Mouse (Mus musculus): ENCODE measurements around the gene Lsm14a.

Lsm14a gene

GRCm38 (mm10) chr7:34393215-34393614 is at the start of gene Lsm14a:
Gene Lsm14a, minus strand, starts transcription at chr7:34393315.
- no peak for DNase-seq (ENCODE audit: low spot score)

DNA sequence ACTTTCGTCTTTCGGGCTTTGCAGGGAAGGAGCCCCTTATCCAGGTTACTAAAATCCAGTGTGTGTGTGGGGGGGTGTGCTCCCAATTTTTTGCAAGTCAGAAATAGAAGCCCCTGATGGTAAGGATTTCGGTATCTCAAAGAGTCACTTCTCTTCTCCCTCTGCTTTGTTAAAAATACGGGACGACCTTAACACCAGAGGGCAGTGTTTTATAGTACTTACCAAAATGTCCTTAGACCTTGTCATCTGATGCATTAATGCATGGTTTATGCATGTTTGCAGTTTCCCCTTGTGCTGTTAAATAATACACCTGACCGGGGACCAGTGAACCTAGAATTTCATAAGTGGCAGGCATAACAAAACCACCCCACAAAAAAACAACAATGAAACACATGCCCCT is 45.8 kb upstream of the Lsm14a start:
- no peak for DNase-seq (ENCODE audit: low spot score)

- no peak for DNase-seq (ENCODE audit: low spot score)
Measured at GRCm38 (mm10) chr7:34433597-34433996, 40.5 kb upstream of the Lsm14a start.

DNA sequence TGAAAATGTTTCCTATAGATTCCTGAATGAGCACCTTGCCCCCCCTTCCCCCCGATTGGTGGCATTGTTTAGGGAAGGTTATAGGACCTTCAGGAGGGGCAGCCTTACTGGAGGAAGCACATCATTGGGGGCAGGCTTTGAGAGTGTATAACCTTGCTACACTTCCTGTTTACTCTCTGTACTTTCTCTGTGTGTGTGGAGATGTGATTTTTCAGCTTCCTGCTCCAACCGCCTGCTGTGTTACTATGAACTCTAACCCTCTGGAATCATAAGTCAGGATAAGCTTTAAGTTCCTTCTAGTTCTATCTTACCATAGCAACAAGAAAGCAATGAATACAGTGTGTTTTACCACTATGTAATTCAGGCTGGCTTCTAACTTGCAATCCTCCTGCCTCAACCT is 28.1 kb upstream of the Lsm14a start:
- DNase-seq (ENCODE audit: low spot score), result no peak

GRCm38 (mm10) chr7:34407492-34407891 is 14.4 kb upstream of the Lsm14a start:
- DNase-seq (ENCODE audit: low spot score), result peak; percentile 35

DNA sequence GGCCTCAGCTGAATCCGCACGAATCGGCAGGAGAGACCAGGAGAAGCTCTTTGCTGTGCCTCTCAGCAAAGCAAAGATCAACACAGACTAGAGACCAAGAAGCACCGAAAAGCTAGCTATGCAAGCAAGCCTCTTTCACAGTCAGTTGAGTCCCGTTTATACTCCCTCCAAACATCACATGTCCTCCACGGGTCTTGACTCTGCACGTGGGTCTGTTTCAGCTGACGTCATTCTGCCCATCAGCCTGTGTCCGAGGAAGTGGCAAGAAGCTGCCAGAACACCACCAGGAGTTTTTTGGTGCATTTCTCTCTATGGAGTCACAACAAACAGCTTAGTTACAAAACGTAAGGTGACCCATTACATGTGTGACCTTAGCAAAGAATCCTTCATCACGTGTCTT is 10.8 kb upstream of the Lsm14a start:
- no peak for DNase-seq (ENCODE audit: low spot score)

DNA sequence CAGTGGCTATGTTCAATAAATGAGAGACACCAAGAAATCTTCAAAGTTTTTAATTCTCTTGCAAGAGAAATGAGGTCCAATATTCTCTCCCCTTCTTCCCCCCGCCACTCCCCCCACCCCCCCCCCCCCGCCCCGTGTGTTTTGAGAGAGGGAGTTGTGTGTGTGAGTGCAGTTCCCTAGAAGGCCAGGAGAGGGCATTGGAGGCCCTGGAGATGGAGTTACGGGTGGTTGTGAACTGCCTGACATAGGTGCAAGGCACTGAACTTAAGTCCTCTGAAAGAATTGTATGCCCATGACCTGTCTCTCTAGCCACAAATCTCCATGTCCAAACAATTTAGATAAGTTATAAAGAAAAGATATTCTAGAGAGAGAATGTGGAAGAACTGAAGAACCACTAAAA is 7.0 kb upstream of the Lsm14a start:
- peak; percentile 34 for DNase-seq (ENCODE audit: low spot score)

- DNase-seq (ENCODE audit: low spot score), result no peak
Measured at GRCm38 (mm10) chr7:34398831-34399230, 5.7 kb upstream of the Lsm14a start.

- DNase-seq (ENCODE audit: low spot score), result no peak
Measured at GRCm38 (mm10) chr7:34396791-34397190, 3.7 kb upstream of the Lsm14a start.

DNA sequence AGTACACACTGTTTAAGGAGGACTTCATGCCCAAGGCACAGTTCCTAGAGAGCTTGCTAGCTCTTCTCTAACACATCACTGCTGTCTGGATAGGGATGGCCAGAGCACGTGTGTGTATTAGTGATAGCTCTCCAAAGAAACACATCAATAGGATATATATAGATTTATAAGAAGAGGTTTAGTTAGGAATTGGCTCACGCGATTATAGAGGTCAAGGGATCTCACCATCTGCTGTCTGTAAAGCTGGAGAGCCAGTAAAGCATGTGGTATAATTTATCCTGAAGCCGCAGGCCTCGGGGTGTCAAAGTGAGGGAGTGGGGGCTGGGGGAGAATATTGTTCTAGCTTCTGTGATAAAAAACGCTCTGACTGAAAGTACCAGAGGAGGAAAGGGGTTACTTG is 2.6 kb upstream of the Lsm14a start:
- no peak for DNase-seq (ENCODE audit: low spot score)

- peak; percentile 7 for DNase-seq (ENCODE audit: low spot score)
Measured at GRCm38 (mm10) chr7:34394636-34395035, 1.5 kb upstream of the Lsm14a start.

DNA sequence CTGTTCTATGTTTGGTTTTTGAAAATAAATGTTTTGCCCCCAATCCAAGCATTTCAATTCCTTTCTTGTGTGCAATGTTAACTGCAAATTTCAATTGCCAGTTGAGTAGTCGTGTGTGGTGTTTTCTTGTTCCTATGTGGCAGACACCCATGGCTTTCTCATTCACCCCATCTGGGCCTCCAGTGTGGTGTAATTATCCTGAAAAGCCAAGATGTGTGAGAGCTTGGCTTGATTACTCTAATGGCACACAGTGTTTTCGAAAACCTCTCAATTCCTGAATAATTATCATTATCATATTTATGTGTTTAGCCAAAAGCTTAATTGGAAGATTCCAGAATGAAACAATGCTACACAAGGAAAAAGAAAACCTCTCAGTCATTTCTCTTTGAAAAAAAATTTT is 976 bp upstream of the Lsm14a start:
- no peak for DNase-seq (ENCODE audit: low spot score)

DNA sequence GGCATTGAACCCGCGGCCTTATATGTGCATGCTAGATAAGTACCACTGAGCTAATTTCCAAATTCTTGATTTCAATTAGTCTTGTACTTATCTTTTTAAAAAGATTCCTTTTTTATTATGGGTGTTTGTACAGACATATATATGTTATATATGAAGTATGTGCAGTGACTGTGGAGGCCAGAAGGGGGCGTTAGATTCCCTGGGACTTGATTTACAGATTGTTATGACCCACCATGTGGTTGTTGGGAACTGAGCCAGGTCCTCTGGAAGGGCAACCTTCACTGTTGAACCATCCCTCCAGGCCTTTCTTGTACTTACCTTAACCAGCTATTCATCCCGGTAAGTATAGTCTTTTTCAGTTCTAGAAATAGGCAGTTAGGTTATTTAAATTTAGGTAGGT is 780 bp downstream of the Lsm14a start:
- peak; percentile 27 for DNase-seq (ENCODE audit: low spot score)

DNA sequence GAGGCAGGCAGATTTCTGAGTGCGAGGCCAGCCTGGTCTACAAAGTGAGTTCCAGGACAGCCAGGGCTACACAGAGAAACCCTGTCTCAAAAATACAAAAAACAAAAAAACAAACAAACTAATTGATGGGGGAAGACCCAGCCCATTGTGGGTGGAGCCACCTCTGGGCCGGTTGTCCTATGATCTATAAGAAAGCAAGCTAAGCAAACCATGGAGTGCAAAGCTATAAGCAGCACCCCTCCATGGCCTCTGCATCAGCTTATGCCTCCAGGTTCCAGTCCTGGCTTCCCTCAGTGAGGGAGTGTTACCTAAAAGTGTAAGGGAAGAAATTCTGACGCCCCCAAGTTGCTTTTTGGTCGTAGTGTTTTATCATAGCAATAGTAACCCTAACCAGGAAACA is 1.4 kb downstream of the Lsm14a start:
- no peak for DNase-seq (ENCODE audit: low spot score)

DNA sequence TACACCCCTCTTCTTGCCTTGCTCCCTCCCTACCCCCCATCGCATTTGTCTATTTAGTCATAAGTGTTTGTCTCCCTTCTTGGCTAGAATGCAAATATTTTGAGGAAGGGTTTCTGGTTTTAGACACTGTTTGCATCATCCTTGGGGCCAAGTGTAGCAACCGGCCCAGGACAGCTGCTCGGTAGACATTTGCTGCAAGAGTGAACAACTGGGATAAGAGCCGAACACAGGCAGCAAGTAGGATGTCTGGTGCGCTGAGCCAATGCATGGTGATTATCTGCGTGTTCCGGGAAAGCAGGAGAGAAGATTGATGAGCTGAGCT is 2.3 kb downstream of the Lsm14a start:
- no peak for DNase-seq (ENCODE audit: low spot score)

GRCm38 (mm10) chr7:34390111-34390833 is 2.8 kb downstream of the Lsm14a start:
- DNase-seq (ENCODE audit: low spot score), result no peak

DNA sequence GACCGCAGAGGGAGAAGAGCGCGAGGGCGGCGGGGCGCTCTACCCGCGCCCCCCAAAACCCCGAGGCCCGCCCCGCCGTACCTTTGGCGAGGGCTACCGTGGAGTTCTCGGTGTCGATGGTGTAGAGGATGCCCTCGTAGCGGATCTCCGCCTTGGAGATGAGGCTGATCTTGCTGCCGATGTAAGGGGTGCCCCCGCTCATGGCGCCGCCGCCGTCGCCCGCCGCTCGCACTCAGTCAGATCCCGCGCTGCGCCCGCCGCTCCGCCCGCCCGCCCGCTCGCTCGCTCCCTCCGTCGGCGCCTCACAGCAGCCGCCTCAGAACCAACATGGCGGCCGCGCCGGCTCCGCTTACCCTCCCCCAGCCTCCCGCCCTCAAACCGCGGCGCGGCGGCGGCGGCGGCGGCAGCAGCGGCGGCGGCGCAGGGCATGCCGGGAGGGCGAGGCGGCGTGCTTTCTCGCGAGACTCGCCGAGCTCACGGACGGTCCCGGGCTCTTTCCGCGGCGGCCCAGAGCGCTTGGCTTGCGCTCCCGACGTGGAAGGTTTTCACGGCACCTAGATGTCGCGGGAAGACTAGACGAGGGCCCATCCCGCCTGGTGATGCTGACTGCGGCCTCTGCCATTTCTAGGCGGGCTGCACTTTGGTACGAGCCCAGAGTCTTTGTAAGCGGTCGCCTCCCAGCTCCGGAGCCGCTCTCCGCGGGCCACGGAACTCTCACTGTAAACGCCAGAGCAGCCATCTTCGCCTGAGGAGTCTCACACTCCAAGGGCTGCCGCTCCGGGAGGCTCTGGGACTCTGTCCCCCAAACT is 3.6 kb downstream of the Lsm14a start:
- DNase-seq (ENCODE audit: low spot score), result peak; percentile 94

GRCm38 (mm10) chr7:34388445-34389276 is 4.5 kb downstream of the Lsm14a start:
- peak; percentile 82 for DNase-seq (ENCODE audit: low spot score)

- peak; percentile 25 for DNase-seq (ENCODE audit: low spot score)
Measured at GRCm38 (mm10) chr7:34387784-34388444, 5.2 kb downstream of the Lsm14a start.

- no peak for DNase-seq (ENCODE audit: low spot score)
Measured at GRCm38 (mm10) chr7:34382803-34383202, 10.3 kb downstream of the Lsm14a start.

DNA sequence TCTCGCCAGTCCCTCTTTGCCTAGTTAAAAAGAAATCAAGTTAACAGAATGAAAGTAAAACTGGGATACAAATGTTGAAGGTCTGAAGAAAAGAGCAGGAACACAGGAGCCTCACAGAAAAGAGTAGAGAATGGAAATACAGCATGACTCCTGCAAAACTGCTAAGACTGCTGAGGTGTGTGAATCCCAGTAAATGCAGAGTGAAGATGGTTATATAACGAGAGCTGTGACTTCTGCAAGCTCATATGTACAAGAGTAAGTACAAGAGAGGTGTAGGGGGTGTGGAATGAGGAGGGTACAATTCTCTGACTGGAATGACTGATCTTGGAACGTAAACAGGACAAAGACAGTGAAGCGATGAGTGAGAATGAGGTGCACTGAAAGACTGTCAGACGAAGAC is 11.4 kb downstream of the Lsm14a start:
- DNase-seq (ENCODE audit: low spot score), result no peak

DNA sequence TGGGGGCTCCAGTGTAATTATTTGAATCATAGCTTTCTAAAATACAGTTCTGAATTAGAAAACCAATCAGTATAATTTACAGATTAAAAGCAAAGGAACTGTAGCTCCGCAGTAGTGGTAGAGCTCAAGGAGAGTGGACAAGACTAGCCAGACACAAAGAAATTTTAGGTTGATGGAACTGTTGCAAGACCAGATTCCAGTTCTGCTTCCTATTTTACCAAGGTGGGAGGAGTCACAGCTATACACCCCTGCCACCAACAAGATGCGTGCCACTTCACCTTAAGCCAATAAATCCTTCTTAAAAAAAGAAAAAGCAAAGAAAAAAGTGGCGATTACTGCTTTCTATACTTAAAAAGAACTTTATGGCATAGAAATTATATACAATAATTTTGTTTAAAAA is 12.8 kb downstream of the Lsm14a start:
- DNase-seq (ENCODE audit: low spot score), result no peak

All from T-cell, adult 2 months (primary cell).